Mouse (Mus musculus): Measurements from ENCODE around the gene Rab11b. TPM values are rescaled to one million over a fixed set of nuclear protein-coding genes. Genes with fewer than 3 reads are reported as not detected.
"Not testable (repeated sequence)": the region's sequence is repeated elsewhere in the genome, so short reads cannot be mapped to it uniquely, and the experiment has no call there.

Gene Rab11b
- polyA plus RNA-seq, 1 experiment = 633 TPM

GRCm38 (mm10) chr17:33742420-33742819 is 17.9 kb downstream of the Rab11b start:
- TF ChIP-seq CTCF (IDR thresholded peaks at IDR 0.05; ENCODE audit: borderline replicate concordance, extremely low read depth, insufficient read depth, insufficient read length) (no peak), POLR2A (IDR thresholded peaks at IDR 0.05; ENCODE audit: borderline replicate concordance, extremely low read depth, insufficient read depth, insufficient read length, poor library complexity, severe bottlenecking) (no peak)
- no peak for DNase-seq (ENCODE audit: low read depth)

- DNase-seq (ENCODE audit: low read depth) = not testable (repeated sequence)
Observed at GRCm38 (mm10) chr17:33733526-33733925, 26.8 kb downstream of the Rab11b start.

DNA sequence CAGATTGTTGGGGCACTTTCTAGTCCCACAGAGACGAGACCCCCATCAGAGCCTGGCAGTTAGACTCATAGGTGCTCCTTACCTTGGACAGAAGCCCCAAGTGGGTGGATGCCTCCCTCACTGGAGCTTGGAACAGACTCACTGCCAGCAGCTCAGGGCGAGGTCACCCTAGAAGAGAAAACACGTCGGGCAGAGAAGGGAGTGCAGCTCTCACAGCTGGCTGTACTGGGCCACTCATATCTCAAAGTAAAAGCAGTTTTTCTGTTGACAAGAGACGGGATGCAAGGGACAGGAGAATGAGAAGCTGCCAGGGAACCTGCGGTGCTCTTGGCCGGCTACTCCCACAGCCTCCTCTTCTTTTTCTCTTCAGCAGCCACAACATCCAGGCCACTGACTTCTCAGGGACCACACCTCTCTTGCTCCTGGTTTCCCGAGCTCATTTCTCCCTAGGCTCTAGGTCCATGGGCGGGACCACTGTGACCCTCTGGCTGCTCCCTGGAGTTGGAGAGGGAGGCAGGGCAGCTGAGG is 27.7 kb downstream of the Rab11b start:
- DNase-seq (ENCODE audit: low read depth) = not testable (repeated sequence)

GRCm38 (mm10) chr17:33729215-33729614 is 31.1 kb downstream of the Rab11b start:
- DNase-seq (ENCODE audit: low read depth) = no peak
- peak; percentile 7; the same call in 1 of the 2 replicates for TF ChIP-seq CTCF (IDR thresholded peaks at IDR 0.05; ENCODE audit: borderline replicate concordance, extremely low read depth, insufficient read depth, insufficient read length)
- TF ChIP-seq POLR2A (IDR thresholded peaks at IDR 0.05; ENCODE audit: borderline replicate concordance, extremely low read depth, insufficient read depth, insufficient read length, poor library complexity, severe bottlenecking) = no peak

DNA sequence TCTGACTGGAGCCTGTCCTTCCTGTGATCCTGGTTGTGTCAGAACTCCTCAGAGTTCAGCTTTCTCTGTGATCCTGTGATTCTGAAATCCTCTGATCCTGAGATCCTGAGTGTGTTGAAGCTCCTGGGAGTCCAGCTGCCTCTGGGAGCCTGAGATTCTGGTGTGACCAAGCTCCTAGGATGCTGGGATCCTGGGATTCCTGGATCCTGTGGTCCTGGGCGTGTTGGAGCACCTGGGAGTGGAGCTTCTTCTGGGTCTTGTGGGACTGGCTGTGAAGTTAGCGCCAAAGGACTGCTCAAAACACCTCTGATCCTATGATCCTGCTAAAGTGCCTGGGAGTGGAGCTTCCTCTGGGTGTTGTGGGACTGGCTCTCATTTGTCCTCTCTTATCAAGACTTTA is 31.9 kb downstream of the Rab11b start:
- no peak for TF ChIP-seq CTCF (IDR thresholded peaks at IDR 0.05; ENCODE audit: borderline replicate concordance, extremely low read depth, insufficient read depth, insufficient read length)
- TF ChIP-seq POLR2A (IDR thresholded peaks at IDR 0.05; ENCODE audit: borderline replicate concordance, extremely low read depth, insufficient read depth, insufficient read length, poor library complexity, severe bottlenecking) = no peak
- no peak for DNase-seq (ENCODE audit: low read depth)

GRCm38 (mm10) chr17:33719736-33720378 is 40.5 kb downstream of the Rab11b start:
- DNase-seq (ENCODE audit: low read depth) = no peak
- no peak for TF ChIP-seq CTCF (IDR thresholded peaks at IDR 0.05; ENCODE audit: borderline replicate concordance, extremely low read depth, insufficient read depth, insufficient read length)
- TF ChIP-seq POLR2A (IDR thresholded peaks at IDR 0.05; ENCODE audit: borderline replicate concordance, extremely low read depth, insufficient read depth, insufficient read length, poor library complexity, severe bottlenecking) = no peak

DNA sequence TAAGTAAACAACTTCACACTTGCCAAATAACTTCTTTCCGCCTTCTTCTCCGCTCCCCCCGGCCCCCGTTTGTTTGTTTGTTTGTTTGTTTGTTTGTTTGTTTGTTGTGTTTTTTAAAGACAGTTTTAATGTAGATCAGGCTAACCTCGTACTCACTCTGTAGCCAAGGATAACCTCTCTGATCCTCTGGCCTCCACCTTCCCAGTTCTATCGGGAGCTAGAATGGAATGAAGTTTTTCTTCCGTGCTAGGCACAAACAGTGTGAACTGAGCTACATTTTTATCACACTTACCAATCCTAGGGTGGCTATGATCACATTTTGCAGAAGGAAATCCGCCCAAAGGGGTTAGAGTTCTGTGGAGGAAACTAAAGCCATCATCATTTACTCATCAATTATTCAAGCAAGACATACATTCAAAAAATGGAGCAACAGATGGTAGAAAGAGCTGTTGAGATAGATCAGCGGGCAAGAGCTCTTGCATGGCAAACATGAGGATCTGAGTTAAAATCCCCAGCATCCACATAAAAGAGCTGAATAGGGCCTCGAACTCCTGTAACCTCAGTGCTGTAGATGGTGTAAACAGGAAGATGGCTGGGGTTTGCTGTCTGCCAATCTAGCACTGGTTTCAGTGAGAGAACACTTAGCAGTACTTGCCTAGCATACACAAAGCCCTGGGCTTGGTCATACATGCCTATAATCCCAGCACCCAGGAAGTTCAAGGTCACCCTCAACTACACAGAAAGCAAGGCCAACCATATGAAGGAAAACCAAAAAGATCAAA is 41.2 kb downstream of the Rab11b start:
- DNase-seq (ENCODE audit: low read depth) = no peak
- TF ChIP-seq POLR2A (IDR thresholded peaks at IDR 0.05; ENCODE audit: borderline replicate concordance, extremely low read depth, insufficient read depth, insufficient read length, poor library complexity, severe bottlenecking) = no peak
- no peak for TF ChIP-seq CTCF (IDR thresholded peaks at IDR 0.05; ENCODE audit: borderline replicate concordance, extremely low read depth, insufficient read depth, insufficient read length)

DNA sequence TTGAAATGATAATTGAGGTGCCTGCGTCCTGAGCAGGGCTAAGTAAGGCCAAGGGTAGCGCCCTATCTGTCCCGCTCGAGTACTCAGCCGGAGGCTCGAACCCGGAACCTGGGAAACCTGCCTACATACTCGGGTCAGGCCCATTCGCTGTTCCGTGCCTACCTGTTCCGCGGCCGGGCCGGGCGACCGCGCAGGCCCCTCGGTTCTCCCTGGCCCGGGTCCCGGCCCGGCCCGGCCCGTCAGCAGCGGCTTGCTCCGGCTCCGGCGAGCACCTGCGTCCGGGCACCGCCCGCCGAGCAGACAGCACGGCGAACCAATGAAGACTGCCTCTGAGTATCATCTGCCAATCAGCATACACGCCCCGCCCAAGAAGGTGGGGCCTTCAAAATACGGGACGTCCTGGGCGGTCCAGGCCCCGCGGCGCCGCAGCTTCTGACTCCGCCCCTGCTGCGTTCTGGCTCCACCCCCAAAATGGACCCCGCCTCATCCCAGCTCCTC is 41.9 kb downstream of the Rab11b start, which contains the start of gene March2:
TSS of gene March2 (minus strand) at position 287 of the 498 bp plus-strand sequence.
- TF ChIP-seq POLR2A (IDR thresholded peaks at IDR 0.05; ENCODE audit: borderline replicate concordance, extremely low read depth, insufficient read depth, insufficient read length, poor library complexity, severe bottlenecking) (peak; percentile 73), CTCF (IDR thresholded peaks at IDR 0.05; ENCODE audit: borderline replicate concordance, extremely low read depth, insufficient read depth, insufficient read length) (no peak)
- peak; percentile 98 for DNase-seq (ENCODE audit: low read depth)

- DNase-seq (ENCODE audit: low read depth) = peak; percentile 1
- TF ChIP-seq CTCF (IDR thresholded peaks at IDR 0.05; ENCODE audit: borderline replicate concordance, extremely low read depth, insufficient read depth, insufficient read length) (no peak), POLR2A (IDR thresholded peaks at IDR 0.05; ENCODE audit: borderline replicate concordance, extremely low read depth, insufficient read depth, insufficient read length, poor library complexity, severe bottlenecking) (no peak)
Observed at GRCm38 (mm10) chr17:33717982-33718381, 42.3 kb downstream of the Rab11b start.

DNA sequence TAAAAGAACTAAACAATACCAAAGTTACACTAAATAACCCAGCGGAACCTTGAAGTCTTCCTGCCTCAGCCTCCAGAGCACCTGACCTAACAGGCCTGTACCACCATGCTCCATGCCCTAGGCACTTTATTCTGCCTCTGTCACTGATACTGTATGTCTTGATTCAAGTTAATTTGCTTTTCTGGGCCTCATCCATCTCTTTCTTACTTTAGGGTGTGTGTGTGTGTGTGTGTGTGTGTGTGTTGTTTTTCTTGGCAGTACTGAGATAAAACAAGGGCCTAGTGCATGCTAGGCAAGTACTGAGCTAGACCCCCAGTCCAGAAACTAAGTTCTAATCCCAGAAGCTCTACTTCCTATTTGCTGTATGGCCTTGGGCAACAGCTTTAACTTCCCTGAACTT is 43.1 kb downstream of the Rab11b start:
- no peak for DNase-seq (ENCODE audit: low read depth)
- no peak for TF ChIP-seq CTCF (IDR thresholded peaks at IDR 0.05; ENCODE audit: borderline replicate concordance, extremely low read depth, insufficient read depth, insufficient read length)
- no peak for TF ChIP-seq POLR2A (IDR thresholded peaks at IDR 0.05; ENCODE audit: borderline replicate concordance, extremely low read depth, insufficient read depth, insufficient read length, poor library complexity, severe bottlenecking)

GRCm38 (mm10) chr17:33714779-33715178 is 45.6 kb downstream of the Rab11b start:
- TF ChIP-seq POLR2A (IDR thresholded peaks at IDR 0.05; ENCODE audit: borderline replicate concordance, extremely low read depth, insufficient read depth, insufficient read length, poor library complexity, severe bottlenecking) (no peak), CTCF (IDR thresholded peaks at IDR 0.05; ENCODE audit: borderline replicate concordance, extremely low read depth, insufficient read depth, insufficient read length) (no peak)

DNA sequence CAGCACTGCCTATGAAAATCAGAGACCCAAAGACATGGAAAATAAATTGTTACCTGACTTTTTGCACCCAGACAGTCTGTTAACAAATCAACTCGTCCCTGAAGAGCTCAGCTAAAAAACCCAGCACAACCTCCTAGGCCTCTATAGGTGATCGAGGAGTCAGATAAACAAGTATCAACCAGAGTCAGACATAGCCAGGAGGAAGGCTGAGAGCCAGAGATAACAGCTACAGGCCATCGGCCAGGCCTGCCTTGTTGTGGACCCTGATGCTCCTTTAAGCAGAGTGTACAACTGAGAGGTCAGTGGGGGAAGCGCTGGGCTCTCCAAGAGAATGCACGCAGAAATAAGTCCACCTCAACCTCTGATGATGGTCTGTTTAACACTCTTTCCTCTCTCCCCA is 47.1 kb downstream of the Rab11b start:
- no peak for DNase-seq (ENCODE audit: low read depth)
- TF ChIP-seq POLR2A (IDR thresholded peaks at IDR 0.05; ENCODE audit: borderline replicate concordance, extremely low read depth, insufficient read depth, insufficient read length, poor library complexity, severe bottlenecking) (no peak), CTCF (IDR thresholded peaks at IDR 0.05; ENCODE audit: borderline replicate concordance, extremely low read depth, insufficient read depth, insufficient read length) (no peak)

More at GRCm38 (mm10) chr17:33714779-33715178, 45.6 kb downstream of the Rab11b start:
- no peak for DNase-seq (ENCODE audit: low read depth)
